Mouse (Mus musculus): Measurements from ENCODE around the gene Pcsk6. TPM values are rescaled to one million over a fixed set of nuclear protein-coding genes. Genes with fewer than 3 reads are reported as not detected.

Pcsk6 gene
- total and polyA plus RNA-seq, 3 experiments: 0.01 TPM; not detected in 2

DNA sequence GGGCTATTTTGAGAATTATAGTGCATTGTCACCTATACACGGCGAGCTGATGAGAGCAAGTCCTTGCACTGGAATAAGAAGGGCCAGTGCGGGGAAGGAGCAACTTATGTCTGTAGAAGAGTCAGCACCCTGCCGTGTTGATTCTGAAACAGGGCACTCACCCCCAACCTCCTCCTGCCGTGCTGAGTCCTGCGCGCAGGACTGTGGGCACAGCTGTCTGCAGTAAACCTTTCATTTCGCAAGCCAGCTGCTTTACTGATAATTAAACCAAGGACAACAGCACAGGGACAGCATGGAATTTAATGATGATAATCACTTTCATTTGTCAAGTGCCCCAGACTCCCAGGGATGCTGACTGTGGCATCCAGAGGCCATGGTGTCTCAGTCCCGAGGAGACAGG lies 183.1 kb downstream of the Pcsk6 start:
- H3K4me1 ChIP-seq (ENCODE audit: control insufficient read depth in 1 of 2, insufficient read depth in 2 of 2, low read length in 2 of 2): no peaks in the 10 kb centered on the region
- H3K79me2 ChIP-seq (ENCODE audit: control insufficient read depth, insufficient read depth, low read length, poor library complexity): no peaks in the 10 kb centered on the region
- no peak overlapping the region for H3K4me3 ChIP-seq (ENCODE audit: control insufficient read depth in 1 of 2, insufficient read depth in 1 of 2, low read depth in 2 of 2, low read length in 2 of 2)
- no peaks in the 10 kb centered on the region for H3K27me3 ChIP-seq (ENCODE audit: control insufficient read depth in 1 of 2, insufficient read depth in 2 of 2, low read length in 2 of 2)
- H3K9me3 ChIP-seq (replicated peaks; ENCODE audit: insufficient read depth, low read length): no peaks in the 10 kb centered on the region
- no peak for DNase-seq (ENCODE audit: low read depth, low spot score)
- TF ChIP-seq ZKSCAN1 (IDR thresholded peaks at IDR 0.05; ENCODE audit: low read depth, low read length) (no peak), USF2 (IDR thresholded peaks at IDR 0.05; ENCODE audit: borderline replicate concordance in 1 of 2, insufficient read depth in 1 of 2, low read depth in 1 of 2, low read length in 2 of 2) (no peak), BHLHE40 (IDR thresholded peaks at IDR 0.05; ENCODE audit: borderline replicate concordance, low read depth, low read length) (no peak), ELF1 (IDR thresholded peaks at IDR 0.05; ENCODE audit: low read depth, low read length) (no peak), MAZ (IDR thresholded peaks at IDR 0.05; ENCODE audit: low read depth, low read length) (no peak)
- H3K36me3 ChIP-seq (ENCODE audit: control insufficient read depth in 1 of 2, insufficient read depth in 2 of 2, low read length in 2 of 2): no peaks in the 10 kb centered on the region
- H3K9ac ChIP-seq (ENCODE audit: control insufficient read depth, low read depth, low read length, poor library complexity, severe bottlenecking): no peak overlapping the region
- no peak overlapping the region for H3K27ac ChIP-seq (ENCODE audit: control insufficient read depth, low read depth, low read length)

DNA sequence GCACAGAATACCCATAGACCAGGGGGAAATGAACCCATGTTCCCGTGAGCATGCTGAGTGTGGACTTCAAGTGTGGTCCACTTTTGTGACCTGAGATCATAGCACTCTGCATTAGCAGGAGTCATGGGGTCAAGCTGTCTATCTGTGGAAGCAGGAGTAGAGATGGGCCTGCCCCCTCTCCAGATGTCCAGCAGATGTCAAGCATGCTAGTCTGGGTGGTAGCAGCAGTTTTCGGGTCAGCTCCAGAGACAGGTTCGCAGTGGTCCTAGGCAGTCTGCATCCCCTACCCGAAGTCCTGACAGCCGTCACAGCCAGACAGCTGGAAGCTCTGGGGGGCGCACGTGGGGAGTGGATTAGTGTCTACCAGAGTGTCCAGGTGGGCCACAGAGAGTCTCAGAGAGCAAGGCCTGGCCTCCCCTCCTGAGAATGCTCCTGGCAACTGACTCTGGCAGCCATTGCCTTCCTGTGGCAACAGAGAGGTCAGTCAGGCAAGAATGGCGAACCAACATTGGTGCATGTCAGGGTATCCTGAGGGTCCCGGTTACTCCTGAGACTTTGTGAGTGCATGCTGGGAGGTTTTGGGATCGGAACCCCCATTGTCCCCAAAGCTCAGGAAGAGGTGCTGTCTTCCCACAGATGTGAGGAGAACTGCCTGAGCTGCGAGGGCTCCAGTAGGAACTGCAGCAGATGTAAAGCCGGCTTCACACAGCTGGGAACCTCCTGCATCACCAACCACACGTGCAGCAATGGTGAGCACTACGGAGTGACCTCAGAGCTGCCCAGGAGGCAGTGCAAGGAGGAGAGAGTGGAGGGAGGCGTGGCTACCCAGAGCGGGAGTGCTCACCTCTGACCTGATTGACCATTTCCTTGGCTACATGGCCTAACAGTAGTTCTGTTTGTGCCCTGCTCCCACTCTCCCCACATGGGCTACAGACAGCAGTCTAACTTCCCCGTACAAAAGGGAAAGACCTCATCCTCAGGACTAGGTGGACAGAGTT lies 185.7 kb downstream of the Pcsk6 start:
- no peaks in the 10 kb centered on the region for H3K9me3 ChIP-seq (replicated peaks; ENCODE audit: insufficient read depth, low read length)
- H3K9ac ChIP-seq (ENCODE audit: control insufficient read depth, low read depth, low read length, poor library complexity, severe bottlenecking): no peak overlapping the region
- no peaks in the 10 kb centered on the region for H3K27me3 ChIP-seq (ENCODE audit: control insufficient read depth in 1 of 2, insufficient read depth in 2 of 2, low read length in 2 of 2)
- no peaks in the 10 kb centered on the region for H3K79me2 ChIP-seq (ENCODE audit: control insufficient read depth, insufficient read depth, low read length, poor library complexity)
- no peak for TF ChIP-seq TAL1 (IDR thresholded peaks at IDR 0.05; ENCODE audit: low read length)
- TF ChIP-seq RCOR1 (IDR thresholded peaks at IDR 0.05; ENCODE audit: low read depth, low read length): no peak
- TF ChIP-seq NELFE (IDR thresholded peaks at IDR 0.05; ENCODE audit: low read depth, low read length): no peak
- no peak for TF ChIP-seq TCF12 (IDR thresholded peaks at IDR 0.05; ENCODE audit: low read depth, low read length)
- no peak for TF ChIP-seq CHD2 (IDR thresholded peaks at IDR 0.05; ENCODE audit: low read length)
- TF ChIP-seq E2F4 (IDR thresholded peaks at IDR 0.05; ENCODE audit: borderline replicate concordance, low read depth, low read length): no peak
- no peak for TF ChIP-seq BHLHE40 (IDR thresholded peaks at IDR 0.05; ENCODE audit: borderline replicate concordance, low read depth, low read length)
- no peak for TF ChIP-seq ELF1 (IDR thresholded peaks at IDR 0.05; ENCODE audit: low read depth, low read length)
- TF ChIP-seq ETS1 (IDR thresholded peaks at IDR 0.05; ENCODE audit: low read depth, low read length): no peak
- no peak for TF ChIP-seq MAX (IDR thresholded peaks at IDR 0.05; ENCODE audit: low read length)
- TF ChIP-seq MXI1 (IDR thresholded peaks at IDR 0.05; ENCODE audit: low read depth, low read length): no peak
- TF ChIP-seq ZC3H11A (IDR thresholded peaks at IDR 0.05; ENCODE audit: low read depth, low read length): no peak
- TF ChIP-seq RAD21 (IDR thresholded peaks at IDR 0.05; ENCODE audit: low read depth, low read length): no peak
- TF ChIP-seq POLR2AphosphoS5 (IDR thresholded peaks at IDR 0.05; ENCODE audit: borderline replicate concordance, low read depth, low read length): no peak
- TF ChIP-seq MYB (IDR thresholded peaks at IDR 0.05; ENCODE audit: low read depth, low read length): no peak
- H3K4me3 ChIP-seq (ENCODE audit: control insufficient read depth in 1 of 2, insufficient read depth in 1 of 2, low read depth in 2 of 2, low read length in 2 of 2): no peak overlapping the region
- DNase-seq (ENCODE audit: low read depth, low spot score): no peak
- H3K36me3 ChIP-seq (ENCODE audit: control insufficient read depth in 1 of 2, insufficient read depth in 2 of 2, low read length in 2 of 2): no peaks in the 10 kb centered on the region
- H3K4me1 ChIP-seq (ENCODE audit: control insufficient read depth in 1 of 2, insufficient read depth in 2 of 2, low read length in 2 of 2): no peaks in the 10 kb centered on the region
- no peak overlapping the region for H3K27ac ChIP-seq (ENCODE audit: control insufficient read depth, low read depth, low read length)
